In the genomic region with DNA sequence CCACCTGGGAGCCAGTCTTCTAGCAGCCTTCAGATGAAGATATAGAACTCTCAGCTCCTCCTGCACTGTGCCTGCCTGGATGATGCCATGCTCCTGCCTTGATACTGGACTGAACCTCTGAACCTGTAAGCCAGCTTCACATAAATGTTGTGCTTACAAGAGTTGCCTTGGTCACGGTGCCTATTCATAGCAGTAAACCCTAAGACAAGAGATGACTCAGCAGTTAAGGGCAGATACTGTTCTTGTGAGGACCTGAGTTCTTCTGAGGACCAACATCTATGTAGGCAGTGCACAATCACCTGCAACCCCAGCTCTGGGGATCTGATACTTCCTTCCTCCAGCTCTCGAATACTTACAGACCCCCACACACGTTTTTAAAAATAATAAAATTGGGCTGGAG, we compare ENCODE assay signal across 26 mouse cellular contexts. TPM values are rescaled to one million over a fixed set of nuclear protein-coding genes. Genes with fewer than 3 reads are reported as not detected.
DNase-seq lines count a peak whose midpoint lies in the region; ATAC-seq and TF ChIP-seq lines count a peak whose summit lies in the region.
"Had no signal": no experiment of that assay in that cellular context is flagged by ENCODE, and none has a peak within 500 bp of the region (broad histone marks: within the 10 kb centered on the region; RNA-seq: fewer than 3 reads in every experiment).

No protein-coding gene starts in this region.

- no peak overlapping the region for H3K4me2 ChIP-seq in CH12.LX (ENCODE audit: insufficient read depth, low read depth, poor library complexity, severe bottlenecking)
- H3K4me2 ChIP-seq in forebrain, postnatal 0 days (ENCODE audit: low read depth), result no peak overlapping the region
- H3K4me2 ChIP-seq: embryonic facial prominence, embryonic 13.5 days; embryonic facial prominence, embryonic 15.5 days; forebrain, embryonic 12.5 days had no signal

- TF ChIP-seq POLR2A in CH12.LX (IDR thresholded peaks at IDR 0.05; ENCODE audit: low read depth, low read length), result no peak

- DNase-seq in A20 (ENCODE audit: low read depth, low spot score) (peak; percentile 48), CH12.LX (ENCODE audit: extremely low read depth) (peak; percentile 55)
- peak; percentile 32 for DNase-seq in induced T-regulatory cell, adult 2 months (ENCODE audit: low read depth)
- no peak for DNase-seq in cerebellum, postnatal 14 days
- no peak for DNase-seq in forebrain, postnatal 0 days
- DNase-seq: adrenal gland, adult 8-10 months; adrenal gland, postnatal 14 days; adrenal gland, postnatal 36 days; B cell, adult 2 months; cerebellum, adult 11-12 months; cerebellum, adult 2 months; cerebellum, adult 9-10 months; cerebellum, postnatal 10 days; cerebellum, postnatal 36 days; embryo, embryonic 11 days had no signal

- TF ChIP-seq CTCF in CH12.LX (conservative IDR thresholded peaks at IDR 0.05 in 1 of 2, IDR thresholded peaks at IDR 0.05 in 1 of 2; ENCODE audit: low read depth in 2 of 2, low read length in 2 of 2), result no peak
- TF ChIP-seq CTCF in forebrain, postnatal 0 days (IDR thresholded peaks at IDR 0.05; ENCODE audit: low read depth), result no peak

- H3K79me2 ChIP-seq in CH12.LX (replicated peaks; ENCODE audit: control insufficient read depth, extremely low read depth, insufficient read depth, poor library complexity, severe bottlenecking), result no peaks in the 10 kb centered on the region

- no peak for ATAC-seq in forebrain, postnatal 0 days
- ATAC-seq: activated CD4-positive, CD25-positive, alpha-beta regulatory T cell, adult 4 months; CD4-positive, CD25-positive, alpha-beta regulatory T cell, adult 4 months; forebrain, embryonic 14.5 days; forebrain, embryonic 16.5 days; Patski had no signal

- in situ Hi-C loops in CH12.LX (cut with MboI; ENCODE audit: low pct_ligation_motif_present, low pct_unique_long_range_greater_than_20kb, low sequenced_read_pairs), result no loop called here

- TF ChIP-seq EP300 in CH12.LX (IDR thresholded peaks at IDR 0.05; ENCODE audit: low read length), result no peak

- peaks cover 11% of the 10 kb centered on the region for H3K27me3 ChIP-seq in CH12.LX (replicated peaks)
- H3K27me3 ChIP-seq in forebrain, postnatal 0 days (ENCODE audit: insufficient read depth, low read length), result no peaks in the 10 kb centered on the region
- H3K27me3 ChIP-seq: embryonic facial prominence, embryonic 13.5 days; embryonic facial prominence, embryonic 15.5 days; forebrain, embryonic 12.5 days; Patski had no signal

- H3K27ac ChIP-seq in CH12.LX (ENCODE audit: insufficient read depth, low read depth), result no peak overlapping the region
- no peak overlapping the region for H3K27ac ChIP-seq in forebrain, postnatal 0 days (ENCODE audit: low read depth, low read length)
- H3K27ac ChIP-seq: embryonic facial prominence, embryonic 13.5 days; embryonic facial prominence, embryonic 15.5 days; forebrain, embryonic 10.5 days; forebrain, embryonic 12.5 days had no signal

- H3K9ac ChIP-seq in CH12.LX (ENCODE audit: insufficient read depth, low read depth), result no peak overlapping the region
- no peak overlapping the region for H3K9ac ChIP-seq in forebrain, postnatal 0 days
- H3K9ac ChIP-seq: embryonic facial prominence, embryonic 13.5 days; embryonic facial prominence, embryonic 15.5 days; forebrain, embryonic 12.5 days had no signal

- 92% methylated on average over 3 of the region's 3 CpGs for WGBS in forebrain, postnatal 0 days

- H3K4me3 ChIP-seq in CH12.LX (replicated peaks in 1 of 3; ENCODE audit: low read depth in 2 of 3, low read length in 2 of 3, poor library complexity in 1 of 3), result no peak overlapping the region
- H3K4me3 ChIP-seq in forebrain, postnatal 0 days (ENCODE audit: low read depth, low read length), result no peak overlapping the region
- H3K4me3 ChIP-seq: embryonic facial prominence, embryonic 13.5 days; embryonic facial prominence, embryonic 15.5 days; erythroblast, embryonic 14.5 days; forebrain, embryonic 10.5 days; forebrain, embryonic 12.5 days had no signal

- H3K9me3 ChIP-seq in CH12.LX (replicated peaks; ENCODE audit: low read length), result peaks cover 6% of the 10 kb centered on the region
- no peaks in the 10 kb centered on the region for H3K9me3 ChIP-seq in forebrain, postnatal 0 days (ENCODE audit: low read length)
- H3K9me3 ChIP-seq: embryonic facial prominence, embryonic 15.5 days had no signal

- TF ChIP-seq RAD21 in CH12.LX (IDR thresholded peaks at IDR 0.05; ENCODE audit: low read depth, low read length), result no peak

- no peaks in the 10 kb centered on the region for H3K36me3 ChIP-seq in CH12.LX (replicated peaks in 1 of 2; ENCODE audit: control insufficient read depth in 1 of 2, insufficient read depth in 1 of 2, low read length in 1 of 2)
- H3K36me3 ChIP-seq in forebrain, postnatal 0 days (ENCODE audit: insufficient read depth), result no peaks in the 10 kb centered on the region
- H3K36me3 ChIP-seq: embryonic facial prominence, embryonic 15.5 days; forebrain, embryonic 12.5 days had no signal

- H3K4me1 ChIP-seq in CH12.LX (ENCODE audit: control insufficient read depth in 1 of 2, insufficient read depth in 2 of 2), result peaks cover 9 to 46% of the 10 kb centered on the region in 2 experiments; a peak in 3 of 4 replicates
- H3K4me1 ChIP-seq in forebrain, postnatal 0 days (ENCODE audit: insufficient read depth), result peaks cover 2% of the 10 kb centered on the region; the same call in 1 of the 2 replicates

- dilution Hi-C loops in CH12.LX (cut with MboI; ENCODE audit: extremely low pct_ligation_motif_present, extremely low pct_unique_long_range_greater_than_20kb, low sequenced_read_pairs), result no loop called here

TF ChIP-seq in CH12.LX, 34 proteins besides CTCF, POLR2A, EP300 and RAD21:
- TF ChIP-seq PAX5 (IDR thresholded peaks at IDR 0.05; ENCODE audit: low read length), result no peak
- no peak for TF ChIP-seq USF1 (IDR thresholded peaks at IDR 0.05; ENCODE audit: low read depth, low read length)
- peak; percentile 94 for TF ChIP-seq MAFK (IDR thresholded peaks at IDR 0.05; ENCODE audit: insufficient replicate concordance, low read length)

RNA-seq across cellular contexts. Expression of a gene that starts 2.9 kb away (rescaled TPM):
- total RNA-seq in CH12.LX (2012; rRNA removed), result 1.1 TPM in 2 replicates
- total RNA-seq in CH12.LX (2014; rRNA removed), result 1.0 and 1.8 TPM in 2 replicates
- polyA plus RNA-seq in CH12.LX (2012; ENCODE audit: insufficient read length, low read depth), result 0.80 and 1.2 TPM in 2 replicates
- 68.5 and 83.6 TPM in 2 replicates for total RNA-seq in forebrain, postnatal 0 days (2014; rRNA removed)
- 29.7 and 40.4 TPM in 2 replicates for polyA plus RNA-seq in forebrain, postnatal 0 days (2015; fragmentation: Nextera tagmentation; extraction: Ambion mirVana)
- polyA plus RNA-seq: erythroblast, embryonic 14.5 days; G1E had no signal

Comparison
In these comparisons a context has a peak if more than half of its experiments do, and no peak if none do; other contexts are left out.
1. DNase-seq: peak in A20 (single experiment), CH12.LX (single experiment) and induced T-regulatory cell, adult 2 months (single experiment); none in cerebellum, postnatal 14 days (0 of 2) and forebrain, postnatal 0 days (single experiment).
2. RNA of a gene that starts 2.9 kb away (total RNA-seq): 68.5 to 83.6 TPM in forebrain, postnatal 0 days; 1.0 to 1.8 TPM in CH12.LX; every median in the first group is over 10 times any median in the second.